In genomic region chr7:101918071-101918470, GRCm38 (mm10) we compare ENCODE assay signal across 8 mouse cellular contexts. TPM values are rescaled to one million over a fixed set of nuclear protein-coding genes. Genes with fewer than 3 reads are reported as not detected.
DNase-seq lines count a peak whose midpoint lies in the region; ATAC-seq lines count a peak whose summit lies in the region.

No protein-coding gene starts in this region.

- no peak overlapping the region for H3K27ac ChIP-seq in forebrain, embryonic 13.5 days
- H3K27ac ChIP-seq in hindbrain, embryonic 12.5 days, result no peak overlapping the region

- DNase-seq in left cerebral cortex, adult 18-20 months (ENCODE audit: low spot score in 2 of 2), result peak; percentile 60 to 64
- DNase-seq in left cerebral cortex, adult 11 months (ENCODE audit: low spot score), result no peak
- peak; percentile 46 for DNase-seq in cerebellum, adult 11-12 months
- DNase-seq in left cerebral cortex, postnatal 36 days (ENCODE audit: low spot score in 2 of 2), result peak; percentile 30 to 59
- peak; percentile 66 for DNase-seq in mesoderm, embryonic 11.5 days (ENCODE audit: low read depth, low spot score)
- peak; percentile 46 for DNase-seq in spleen, adult 12 weeks (ENCODE audit: low spot score)

- ATAC-seq in forebrain, embryonic 13.5 days, result peak; percentile 81
- ATAC-seq in hindbrain, embryonic 12.5 days (ENCODE audit: low FRiP score), result 0 out of 2 replicates have a peak, but pooled peaks have one; percentile 35

- H3K9me3 ChIP-seq in forebrain, embryonic 13.5 days (replicated peaks), result no peaks in the 10 kb centered on the region
- H3K9me3 ChIP-seq in hindbrain, embryonic 12.5 days (replicated peaks), result no peaks in the 10 kb centered on the region

- peaks cover 17% of the 10 kb centered on the region for H3K36me3 ChIP-seq in forebrain, embryonic 13.5 days (ENCODE audit: poor library complexity, severe bottlenecking)
- H3K36me3 ChIP-seq in hindbrain, embryonic 12.5 days, result peaks cover 14% of the 10 kb centered on the region

- H3K4me3 ChIP-seq in forebrain, embryonic 13.5 days, result no peak overlapping the region
- no peak overlapping the region for H3K4me3 ChIP-seq in hindbrain, embryonic 12.5 days

- H3K27me3 ChIP-seq in forebrain, embryonic 13.5 days, result no peaks in the 10 kb centered on the region
- H3K27me3 ChIP-seq in hindbrain, embryonic 12.5 days, result no peaks in the 10 kb centered on the region

- no peak overlapping the region for H3K4me2 ChIP-seq in forebrain, embryonic 13.5 days
- no peak overlapping the region for H3K4me2 ChIP-seq in hindbrain, embryonic 12.5 days (replicated peaks)

- no peak overlapping the region for H3K9ac ChIP-seq in forebrain, embryonic 13.5 days
- no peak overlapping the region for H3K9ac ChIP-seq in hindbrain, embryonic 12.5 days

- no peaks in the 10 kb centered on the region for H3K4me1 ChIP-seq in forebrain, embryonic 13.5 days
- H3K4me1 ChIP-seq in hindbrain, embryonic 12.5 days, result no peaks in the 10 kb centered on the region

- 17% methylated on average over 1 of the region's 1 CpGs for WGBS in forebrain, embryonic 13.5 days
- WGBS in hindbrain, embryonic 12.5 days, result 9% methylated on average over 1 of the region's 1 CpGs

- intact Hi-C loops in left cerebral cortex, postnatal 36 days (cut with DNase I), result loop anchor here (5.0 kb wide), 1 partner anchor 164 kb away; the partner anchor contains the start of gene Trpc2

RNA-seq across cellular contexts. Expression of gene Tomt, which starts 11.9 kb away (rescaled TPM):
- total RNA-seq in left cerebral cortex, adult 18-20 months (2021), result not detected
- 0.57 and 0.59 TPM in 2 replicates for polyA plus RNA-seq in forebrain, embryonic 13.5 days (2015; fragmentation: Nextera tagmentation; extraction: Ambion mirVana)
- 0.48 and 0.81 TPM in 2 replicates for polyA plus RNA-seq in hindbrain, embryonic 12.5 days (2016; fragmentation: Nextera tagmentation; extraction: Ambion mirVana)
- total RNA-seq in left cerebral cortex, postnatal 36 days (2021), result under 1 TPM in 1 of 2 experiments, not detected in 1; 0.18 TPM

RNA-seq across cellular contexts. Expression of gene Lamtor1, which starts 12.4 kb away (rescaled TPM):
- total RNA-seq in left cerebral cortex, adult 18-20 months (2021), result 10 to 100 TPM; 82.6 to 87.9 TPM
- polyA plus RNA-seq in forebrain, embryonic 13.5 days (2015; fragmentation: Nextera tagmentation; extraction: Ambion mirVana), result 152 and 158 TPM in 2 replicates
- polyA plus RNA-seq in hindbrain, embryonic 12.5 days (2016; fragmentation: Nextera tagmentation; extraction: Ambion mirVana), result 129 and 130 TPM in 2 replicates
- 100 to 1,000 TPM in 1 of 2 experiments, 10 to 100 TPM in 1; 98.0 to 105 TPM for total RNA-seq in left cerebral cortex, postnatal 36 days (2021)

RNA-seq across cellular contexts. Expression of gene Lrrc51, which starts 15.6 kb away (rescaled TPM):
- 1 to 10 TPM; 5.4 to 5.5 TPM for total RNA-seq in left cerebral cortex, adult 18-20 months (2021)
- polyA plus RNA-seq in forebrain, embryonic 13.5 days (2015; fragmentation: Nextera tagmentation; extraction: Ambion mirVana), result 8.0 and 11.7 TPM in 2 replicates
- polyA plus RNA-seq in hindbrain, embryonic 12.5 days (2016; fragmentation: Nextera tagmentation; extraction: Ambion mirVana), result 9.4 and 10.1 TPM in 2 replicates
- total RNA-seq in left cerebral cortex, postnatal 36 days (2021), result 1 to 10 TPM; 5.2 to 5.3 TPM

RNA-seq across cellular contexts. Expression of gene Numa1, which starts 15.8 kb away (rescaled TPM):
- 100 to 1,000 TPM in 1 of 2 experiments, 10 to 100 TPM in 1; 93.8 to 106 TPM for total RNA-seq in left cerebral cortex, adult 18-20 months (2021)
- polyA plus RNA-seq in forebrain, embryonic 13.5 days (2015; fragmentation: Nextera tagmentation; extraction: Ambion mirVana), result 66.2 and 71.7 TPM in 2 replicates
- polyA plus RNA-seq in hindbrain, embryonic 12.5 days (2016; fragmentation: Nextera tagmentation; extraction: Ambion mirVana), result 99.2 and 100 TPM in 2 replicates
- 100 to 1,000 TPM in 1 of 2 experiments, 10 to 100 TPM in 1; 79.2 to 102 TPM for total RNA-seq in left cerebral cortex, postnatal 36 days (2021)

RNA-seq across cellular contexts. Expression of gene Folr1, which starts 47.5 kb away (rescaled TPM):
- not detected for total RNA-seq in left cerebral cortex, adult 18-20 months (2021)
- 8.6 and 20.1 TPM in 2 replicates for polyA plus RNA-seq in forebrain, embryonic 13.5 days (2015; fragmentation: Nextera tagmentation; extraction: Ambion mirVana)
- polyA plus RNA-seq in hindbrain, embryonic 12.5 days (2016; fragmentation: Nextera tagmentation; extraction: Ambion mirVana), result 11.5 and 12.7 TPM in 2 replicates
- 1 to 10 TPM; 1.0 to 1.2 TPM for total RNA-seq in left cerebral cortex, postnatal 36 days (2021)
